ENCODE assay signal across 8 mouse cellular contexts in the genomic region with DNA sequence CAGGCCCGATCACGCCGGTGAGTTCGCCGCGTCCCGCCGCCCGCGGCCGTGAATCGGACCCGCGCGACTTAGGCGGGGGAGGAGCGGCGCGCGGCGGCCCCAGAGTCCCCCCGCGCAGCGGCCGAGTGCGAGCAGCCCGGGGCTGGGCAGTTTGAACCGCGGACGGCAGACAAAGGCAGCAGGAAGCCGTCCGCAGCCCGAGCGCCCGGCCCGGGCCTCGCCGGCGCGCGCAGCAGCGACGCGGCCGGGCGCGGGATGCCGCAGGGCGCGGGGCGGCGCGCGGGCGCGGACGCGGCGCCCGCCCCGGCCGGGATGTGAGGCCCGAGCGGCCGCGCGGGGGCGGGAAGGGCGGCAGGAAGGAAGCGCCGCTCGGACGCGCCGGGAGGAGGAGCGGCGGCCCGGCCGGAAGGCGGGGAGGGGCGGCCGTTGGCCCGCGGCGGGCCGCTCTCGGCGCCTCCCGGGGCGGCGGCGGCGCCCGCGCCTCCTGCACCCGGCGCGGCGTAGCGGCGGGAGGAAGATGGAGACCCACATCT. TPM values are rescaled to one million over a fixed set of nuclear protein-coding genes. Genes with fewer than 3 reads are reported as not detected.
DNase-seq lines count a peak whose midpoint lies in the region; ATAC-seq and TF ChIP-seq lines count a peak whose summit lies in the region.

A gene (plus strand): TSS at position 326 of the 533 bp plus-strand sequence.

- TF ChIP-seq POLR2A in small intestine, adult 2 months (IDR thresholded peaks at IDR 0.05; ENCODE audit: low read depth, low read length) = no peak; the same call in 1 of the 2 replicates

- H3K36me3 ChIP-seq in embryonic facial prominence, embryonic 13.5 days = peaks cover 25% of the 10 kb centered on the region
- H3K36me3 ChIP-seq in heart, embryonic 13.5 days = peaks cover 14% of the 10 kb centered on the region
- H3K36me3 ChIP-seq in liver, embryonic 16.5 days (ENCODE audit: control insufficient read depth, insufficient read depth) = 0 out of 2 replicates have a peak, but pooled peaks cover 3% of the 10 kb centered on the region
- H3K36me3 ChIP-seq in small intestine, adult 2 months (ENCODE audit: control insufficient read depth, insufficient read depth, low read length) = peaks cover 2% of the 10 kb centered on the region

- H3K9ac ChIP-seq in embryonic facial prominence, embryonic 13.5 days = peak within 1 kb of the TSS; percentile 90
- peak within 1 kb of the TSS; percentile 95 for H3K9ac ChIP-seq in heart, embryonic 13.5 days
- peak within 1 kb of the TSS; percentile 80 for H3K9ac ChIP-seq in liver, embryonic 16.5 days (ENCODE audit: low read depth, low read length)

- under 1% methylated on average over 48 of the region's 101 CpGs for WGBS in embryonic facial prominence, embryonic 13.5 days
- WGBS in heart, embryonic 13.5 days = under 1% methylated on average over 35 of the region's 101 CpGs
- WGBS in liver, embryonic 16.5 days (ENCODE audit: insufficient replicate concordance) = under 1% methylated on average over 63 of the region's 101 CpGs
- WGBS in small intestine, adult 2 months = 1% methylated on average over 92 of the region's 101 CpGs

- H3K9me3 ChIP-seq in embryonic facial prominence, embryonic 13.5 days = no peaks in the 10 kb centered on the region
- H3K9me3 ChIP-seq in heart, embryonic 13.5 days = no peaks in the 10 kb centered on the region
- no peaks in the 10 kb centered on the region for H3K9me3 ChIP-seq in liver, embryonic 16.5 days (replicated peaks; ENCODE audit: control insufficient read depth, low read length)

- H3K4me2 ChIP-seq in embryonic facial prominence, embryonic 13.5 days = peak within 1 kb of the TSS; percentile 100
- peak within 1 kb of the TSS; percentile 96 for H3K4me2 ChIP-seq in heart, embryonic 13.5 days
- H3K4me2 ChIP-seq in liver, embryonic 16.5 days (ENCODE audit: low read depth, low read length) = peak within 1 kb of the TSS; percentile 96

- DNase-seq in urinary bladder, postnatal 14 days (ENCODE audit: low spot score) = peak; percentile 41
- no peak for DNase-seq in urinary bladder, postnatal 4 days (ENCODE audit: low spot score in 2 of 2)
- peak; percentile 58 to 83 for DNase-seq in kidney, postnatal 36 days
- DNase-seq in urinary bladder, postnatal 10 days (ENCODE audit: low spot score) = no peak

- peaks cover 56% of the 10 kb centered on the region for H3K4me1 ChIP-seq in embryonic facial prominence, embryonic 13.5 days
- H3K4me1 ChIP-seq in heart, embryonic 13.5 days = peaks cover 55% of the 10 kb centered on the region
- H3K4me1 ChIP-seq in liver, embryonic 16.5 days (ENCODE audit: control insufficient read depth, low read depth, low read length) = peaks cover 32% of the 10 kb centered on the region
- H3K4me1 ChIP-seq in small intestine, adult 2 months (ENCODE audit: control insufficient read depth, insufficient read depth, insufficient read length, low read length) = peaks cover 13% of the 10 kb centered on the region

- ATAC-seq in embryonic facial prominence, embryonic 13.5 days (ENCODE audit: insufficient number of reproducible peaks, insufficient read depth, low FRiP score, low TSS enrichment, low read depth) = peak; percentile 79
- peak; percentile 61 for ATAC-seq in heart, embryonic 13.5 days (ENCODE audit: extremely low read depth, insufficient number of reproducible peaks, low FRiP score, low TSS enrichment)
- ATAC-seq in liver, embryonic 16.5 days (ENCODE audit: low read depth) = peak; percentile 86

- TF ChIP-seq CTCF in small intestine, adult 2 months (IDR thresholded peaks at IDR 0.05; ENCODE audit: extremely low read depth, insufficient read length, insufficient replicate concordance, low read depth, low read length) = no peak

- peak within 1 kb of the TSS; percentile 99 for H3K27ac ChIP-seq in embryonic facial prominence, embryonic 13.5 days
- peak within 1 kb of the TSS; percentile 98 for H3K27ac ChIP-seq in heart, embryonic 13.5 days (replicated peaks)
- H3K27ac ChIP-seq in liver, embryonic 16.5 days (ENCODE audit: low read length) = peak within 1 kb of the TSS; percentile 91
- H3K27ac ChIP-seq in small intestine, adult 2 months (ENCODE audit: insufficient read depth, low read depth, low read length) = peak within 1 kb of the TSS; percentile 97

- peak within 1 kb of the TSS; percentile 81 for H3K4me3 ChIP-seq in embryonic facial prominence, embryonic 13.5 days
- peak within 1 kb of the TSS; percentile 78 for H3K4me3 ChIP-seq in heart, embryonic 13.5 days
- H3K4me3 ChIP-seq in liver, embryonic 16.5 days (ENCODE audit: low read depth, low read length) = peak within 1 kb of the TSS; percentile 89
- peak within 1 kb of the TSS; percentile 92 for H3K4me3 ChIP-seq in small intestine, adult 2 months (ENCODE audit: low read depth, low read length)

- H3K27me3 ChIP-seq in embryonic facial prominence, embryonic 13.5 days = no peaks in the 10 kb centered on the region
- H3K27me3 ChIP-seq in heart, embryonic 13.5 days (replicated peaks) = no peaks in the 10 kb centered on the region
- no peaks in the 10 kb centered on the region for H3K27me3 ChIP-seq in liver, embryonic 16.5 days (ENCODE audit: control insufficient read depth, insufficient read depth, low read depth, low read length)
- no peaks in the 10 kb centered on the region for H3K27me3 ChIP-seq in small intestine, adult 2 months (ENCODE audit: control insufficient read depth, insufficient read depth, low read length)

RNA-seq across cellular contexts. Expression of the gene that starts here (rescaled TPM):
- polyA plus RNA-seq in embryonic facial prominence, embryonic 13.5 days (2015; fragmentation: Nextera tagmentation; extraction: Ambion mirVana) = 3.2 and 3.8 TPM in 2 replicates
- polyA plus RNA-seq in heart, embryonic 13.5 days (2015; fragmentation: Nextera tagmentation; extraction: Ambion mirVana) = 2.8 and 3.0 TPM in 2 replicates
- 2.1 TPM in 2 replicates for polyA plus RNA-seq in liver, embryonic 16.5 days (2015; fragmentation: Nextera tagmentation; extraction: Ambion mirVana)
- 42.7 and 79.6 TPM in 2 replicates for polyA plus RNA-seq in small intestine, adult 2 months (2012; rRNA removed)

Comparison
In these comparisons a context has a peak if more than half of its experiments do, and no peak if none do; other contexts are left out.
1. DNase-seq: peak in urinary bladder, postnatal 14 days (single experiment) and kidney, postnatal 36 days (2 of 2); none in urinary bladder, postnatal 4 days (0 of 2) and urinary bladder, postnatal 10 days (single experiment).
2. Peak in every context shown above with its lines, with median percentiles within 50 percentile points of each other: ATAC-seq, H3K27ac ChIP-seq, H3K4me2 ChIP-seq, H3K4me3 ChIP-seq and H3K9ac ChIP-seq.